Mouse (Mus musculus) forebrain, postnatal 0 days (tissue): Measurements from ENCODE around the gene 0610030E20Rik. TPM values are rescaled to one million over a fixed set of nuclear protein-coding genes. Genes with fewer than 3 reads are reported as not detected.

Experiments used
- ATAC-seq: fragments of 200-750 bp; cut with Nextera tagmentation; 2 replicates; pipeline ENCODE4 v1.8.0; 2017; ENCODE audit warnings: mild to moderate bottlenecking, moderate library complexity
- DNase-seq: peaks from one replicate; pipeline ENCODE4 v3.0.0-alpha.2; 2015
- H3K27ac ChIP-seq: fragments of 300-500 bp; sonication (generic); 2 replicates; pipeline ENCODE4 v1.5.1; 2014; ENCODE audit warnings: low read depth, mild to moderate bottlenecking, antibody characterized with exemption, low read length, moderate library complexity, mixed read lengths
- H3K27me3 ChIP-seq: fragments of 300-500 bp; sonication (generic); 2 replicates; pipeline ENCODE4 v1.6.1; 2014; ENCODE audit warnings: mild to moderate bottlenecking, low read length, mixed read lengths; ENCODE audit not compliant: insufficient read depth
- H3K36me3 ChIP-seq: fragments of 300-500 bp; sonication (generic); 2 replicates; pipeline ENCODE4 v1.6.1; 2014; ENCODE audit warnings: mild to moderate bottlenecking, moderate library complexity; ENCODE audit not compliant: insufficient read depth
- H3K4me1 ChIP-seq: fragments of 300-500 bp; sonication (generic); 2 replicates; pipeline ENCODE4 v1.6.1; 2014; ENCODE audit warnings: antibody characterized with exemption; ENCODE audit not compliant: insufficient read depth
- H3K4me2 ChIP-seq: fragments of 300-500 bp; sonication (generic); 2 replicates; pipeline ENCODE4 v1.6.1; 2014; ENCODE audit warnings: low read depth, mild to moderate bottlenecking, moderate library complexity
- H3K4me3 ChIP-seq: fragments of 300-500 bp; sonication (generic); 2 replicates; pipeline ENCODE4 v1.5.1; 2014; ENCODE audit warnings: low read depth, low read length, mixed read lengths
- H3K9ac ChIP-seq: fragments of 300-500 bp; sonication (generic); 2 replicates; pipeline ENCODE4 v1.6.1; 2014; ENCODE audit warnings: mild to moderate bottlenecking
- H3K9me3 ChIP-seq: fragments of 300-500 bp; sonication (generic); 2 replicates; pipeline ENCODE4 v1.6.1; 2016; ENCODE audit warnings: low read length
- CTCF ChIP-seq: sonication (generic); IDR thresholded peaks from 2 replicates; pipeline ENCODE4 v1.5.1; 2016; ENCODE audit warnings: antibody characterized with exemption, control low read depth, low read depth
- WGBS: fragments of 180-500 bp; shearing (Covaris S2); extraction: QIAGEN DNeasy Blood & Tissue Kit; methylation state at CpG from one replicate; pipeline ENCODE4 v1.1.7; 2014; 5-methylcytosine and 5-hydroxymethylcytosine counted together
- polyA plus RNA-seq: library from polyadenylated mRNA; unstranded; fragments of >200 nt; fragmentation: Nextera tagmentation; extraction: Ambion mirVana; gene quantifications from 2 replicates; pipeline ENCODE4 v1.2.1, GENCODE M21; 2015
- total RNA-seq: library from RNA; depleted of rRNA; stranded (reverse); fragments of >200 nt; gene quantifications from 2 replicates; pipeline ENCODE4 v1.2.3, GENCODE M21; 2014

The 0610030E20Rik gene
- total and polyA plus RNA-seq, 2 experiments from 2014 or later, result 10.9 to 15.4 TPM

- Histone ChIP-seq H3K27me3 (no peaks in the 10 kb centered on the region), H3K9me3 (no peaks in the 10 kb centered on the region), H3K36me3 (no peaks in the 10 kb centered on the region), H3K4me1 (no peaks in the 10 kb centered on the region), H3K4me3 (peak overlapping the region; percentile 34), H3K9ac (0 out of 2 replicates have a peak overlapping the region, but pooled peaks have one; percentile 14), H3K4me2 (peak overlapping the region; percentile 49), H3K27ac (no peak overlapping the region)
- DNase-seq (no peak), ATAC-seq (no peak)
- no peak for TF ChIP-seq CTCF
- WGBS, result 48% methylated on average over 7 of the region's 7 CpGs
Observed at GRCm38 (mm10) chr6:72379377-72380130, 32.4 kb downstream of the 0610030E20Rik start.

- no peak for DNase-seq
- 2% methylated on average over 47 of the region's 49 CpGs for WGBS
- H3K27ac ChIP-seq, result no peak within 1 kb of the TSS
- H3K4me1 ChIP-seq, result no peaks in the 10 kb centered on the region
- H3K27me3 ChIP-seq, result no peaks in the 10 kb centered on the region
- H3K4me3 ChIP-seq, result peak within 1 kb of the TSS; percentile 34
- ATAC-seq, result peak; percentile 61
- no peaks in the 10 kb centered on the region for H3K9me3 ChIP-seq
- H3K9ac ChIP-seq, result peak within 1 kb of the TSS; percentile 14; the same call in 1 of the 2 replicates
- H3K4me2 ChIP-seq, result peak within 1 kb of the TSS; percentile 49
- TF ChIP-seq CTCF, result peak; percentile 34
- H3K36me3 ChIP-seq, result no peaks in the 10 kb centered on the region
Observed at GRCm38 (mm10) chr6:72380131-72380770, 33.1 kb downstream of the 0610030E20Rik start, which contains the start of gene Vamp5. Gene Vamp5 (minus strand): TSS chr6:72380468.

GRCm38 (mm10) chr6:72382494-72382893, 35.4 kb downstream of the 0610030E20Rik start:
- ATAC-seq, result no peak
- TF ChIP-seq CTCF, result no peak
- WGBS, result 83% methylated on average over 6 of the region's 6 CpGs

GRCm38 (mm10) chr6:72383142-72383820, 36.2 kb downstream of the 0610030E20Rik start:
- ATAC-seq (no peak), DNase-seq (no peak)
- Histone ChIP-seq H3K9me3 (no peaks in the 10 kb centered on the region), H3K9ac (no peak overlapping the region), H3K36me3 (no peaks in the 10 kb centered on the region), H3K4me1 (no peaks in the 10 kb centered on the region), H3K4me2 (no peak overlapping the region), H3K27ac (no peak overlapping the region), H3K4me3 (no peak overlapping the region), H3K27me3 (no peaks in the 10 kb centered on the region)
- TF ChIP-seq CTCF, result no peak
- 84% methylated on average over 6 of the region's 6 CpGs for WGBS

More at GRCm38 (mm10) chr6:72382494-72382893, 35.4 kb downstream of the 0610030E20Rik start:
- Histone ChIP-seq H3K9ac (no peak overlapping the region), H3K27me3 (no peaks in the 10 kb centered on the region), H3K4me3 (no peak overlapping the region), H3K27ac (no peak overlapping the region), H3K4me2 (no peak overlapping the region), H3K36me3 (no peaks in the 10 kb centered on the region), H3K4me1 (no peaks in the 10 kb centered on the region), H3K9me3 (no peaks in the 10 kb centered on the region)
- DNase-seq, result no peak

- no peak for DNase-seq
- Histone ChIP-seq H3K36me3 (no peaks in the 10 kb centered on the region), H3K27ac (no peak overlapping the region), H3K27me3 (no peaks in the 10 kb centered on the region), H3K4me3 (no peak overlapping the region), H3K9me3 (no peaks in the 10 kb centered on the region), H3K4me1 (no peaks in the 10 kb centered on the region), H3K9ac (no peak overlapping the region), H3K4me2 (no peak overlapping the region)
- ATAC-seq, result no peak
- TF ChIP-seq CTCF, result no peak
- 96% methylated on average over 7 of the region's 7 CpGs for WGBS
Observed at GRCm38 (mm10) chr6:72383952-72384351, 36.8 kb downstream of the 0610030E20Rik start.

- Histone ChIP-seq H3K4me3 (no peak overlapping the region), H3K27me3 (no peaks in the 10 kb centered on the region; the same call in 1 of the 2 replicates), H3K9ac (no peak overlapping the region), H3K4me1 (no peaks in the 10 kb centered on the region), H3K4me2 (no peak overlapping the region), H3K27ac (no peak overlapping the region), H3K9me3 (no peaks in the 10 kb centered on the region), H3K36me3 (no peaks in the 10 kb centered on the region)
- no peak for DNase-seq
- no peak for ATAC-seq
- WGBS, result 90% methylated on average over 4 of the region's 4 CpGs
- no peak for TF ChIP-seq CTCF
Observed at GRCm38 (mm10) chr6:72385258-72385657, 38.1 kb downstream of the 0610030E20Rik start.
